Mouse (Mus musculus) intestine, embryonic 14.5 days (tissue): Measurements from ENCODE around the gene Ppp2r2c. TPM values are rescaled to one million over a fixed set of nuclear protein-coding genes. Genes with fewer than 3 reads are reported as not detected.

Experiments
- ATAC-seq: fragments of 200-750 bp; cut with Nextera tagmentation; replicated peaks from 2 replicates; pipeline ENCODE4 v1.8.0; 2017; ENCODE audit warnings: low read depth, moderate number of reproducible peaks, moderate TSS enrichment, moderate library complexity; ENCODE audit not compliant: low FRiP score, low TSS enrichment
- DNase-seq: peaks from one replicate; pipeline ENCODE4 v3.0.0-alpha.2; 2018; ENCODE audit warnings: low spot score
- H3K27ac ChIP-seq: fragments of 300-500 bp; sonication (generic); 2 replicates; pipeline ENCODE4 v1.5.1; 2014; ENCODE audit warnings: low read depth, mild to moderate bottlenecking, control low read depth
- H3K27me3 ChIP-seq: fragments of 300-500 bp; sonication (generic); replicated peaks from 2 replicates; pipeline ENCODE4 v1.6.1; 2014; ENCODE audit warnings: low read length, control low read depth; ENCODE audit not compliant: control insufficient read depth, insufficient read depth
- H3K36me3 ChIP-seq: fragments of 300-500 bp; sonication (generic); 2 replicates; pipeline ENCODE4 v1.6.1; 2014; ENCODE audit warnings: low read length, control low read depth; ENCODE audit not compliant: control insufficient read depth, insufficient read depth
- H3K4me1 ChIP-seq: fragments of 300-500 bp; sonication (generic); replicated peaks from 2 replicates; pipeline ENCODE4 v1.6.1; 2014; ENCODE audit warnings: low read length, control low read depth, mixed read lengths; ENCODE audit not compliant: control insufficient read depth, insufficient read depth
- H3K4me2 ChIP-seq: fragments of 300-500 bp; sonication (generic); 2 replicates; pipeline ENCODE4 v1.6.1; 2014; ENCODE audit warnings: low read length
- H3K4me3 ChIP-seq: fragments of 300-500 bp; sonication (generic); 2 replicates; pipeline ENCODE4 v1.5.1; 2014; ENCODE audit warnings: low read depth, low read length, control low read depth, mixed read lengths
- H3K9ac ChIP-seq: fragments of 300-500 bp; sonication (generic); 2 replicates; pipeline ENCODE4 v1.6.1; 2014; ENCODE audit warnings: mild to moderate bottlenecking, low read length
- H3K9me3 ChIP-seq: fragments of 300-500 bp; sonication (generic); 2 replicates; pipeline ENCODE4 v1.6.1; 2016; ENCODE audit warnings: low read length, control low read depth; ENCODE audit not compliant: control insufficient read depth
- WGBS: fragments of 180-500 bp; shearing (Covaris S2); extraction: QIAGEN DNeasy Blood & Tissue Kit; methylation state at CpG from one replicate; pipeline ENCODE4 v1.1.7; 2014; 5-methylcytosine and 5-hydroxymethylcytosine counted together
- polyA plus RNA-seq: library from polyadenylated mRNA; unstranded; fragments of >200 nt; fragmentation: Nextera tagmentation; extraction: Ambion mirVana; gene quantifications from 2 replicates; pipeline ENCODE4 v1.2.1, GENCODE M21; 2014

The Ppp2r2c gene
- polyA plus RNA-seq, 1 experiment from 2014 or later = 0.73 TPM

- Histone ChIP-seq H3K9ac (no peak overlapping the region), H3K4me3 (no peak overlapping the region), H3K4me1 (no peaks in the 10 kb centered on the region), H3K36me3 (no peaks in the 10 kb centered on the region), H3K9me3 (no peaks in the 10 kb centered on the region), H3K27me3 (no peaks in the 10 kb centered on the region), H3K27ac (no peak overlapping the region), H3K4me2 (no peak overlapping the region)
- DNase-seq = no peak
- no peak for ATAC-seq
- WGBS = 47% methylated on average over 5 of the region's 5 CpGs
Measured at GRCm38 (mm10) chr5:36997996-36998395, 129.7 kb downstream of the Ppp2r2c start.

- Histone ChIP-seq H3K4me1 (no peaks in the 10 kb centered on the region), H3K4me2 (no peak overlapping the region), H3K27me3 (no peaks in the 10 kb centered on the region), H3K9me3 (no peaks in the 10 kb centered on the region), H3K4me3 (no peak overlapping the region), H3K27ac (no peak overlapping the region), H3K36me3 (no peaks in the 10 kb centered on the region), H3K9ac (no peak overlapping the region)
- DNase-seq = no peak
- no peak for ATAC-seq
- 88% methylated on average over 9 of the region's 9 CpGs for WGBS
Measured at GRCm38 (mm10) chr5:37001002-37001401, 132.7 kb downstream of the Ppp2r2c start.

- ATAC-seq = no peak
- H3K36me3 ChIP-seq = no peaks in the 10 kb centered on the region
Measured at GRCm38 (mm10) chr5:37002001-37002400, 133.7 kb downstream of the Ppp2r2c start.

More at GRCm38 (mm10) chr5:37002001-37002400, 133.7 kb downstream of the Ppp2r2c start:
- 54% methylated on average over 2 of the region's 2 CpGs for whole genome bisulfite sequencing
- Histone ChIP-seq H3K4me2 (no peak overlapping the region), H3K4me3 (no peak overlapping the region), H3K4me1 (no peaks in the 10 kb centered on the region), H3K9me3 (no peaks in the 10 kb centered on the region), H3K9ac (no peak overlapping the region), H3K27me3 (no peaks in the 10 kb centered on the region), H3K27ac (no peak overlapping the region)
- DNase-seq = peak; percentile 93

Other genes with a start within 250 kb of the Ppp2r2c start
- gene D5Ertd579e, start 172.5 kb upstream of the Ppp2r2c start, polyA plus RNA-seq = 25.8 and 28.3 TPM in 2 replicates
- 20.9 and 22.8 TPM in 2 replicates for gene Bloc1s4, start 119.9 kb upstream of the Ppp2r2c start, polyA plus RNA-seq
- gene Mrfap1, start 71.7 kb upstream of the Ppp2r2c start, polyA plus RNA-seq = 454 and 481 TPM in 2 replicates
- gene Man2b2, start 37.9 kb upstream of the Ppp2r2c start, polyA plus RNA-seq = 14.6 and 15.5 TPM in 2 replicates
- 13.3 and 13.6 TPM in 2 replicates for gene Wfs1, start 120.7 kb downstream of the Ppp2r2c start, polyA plus RNA-seq
- not detected in 2 replicates for gene Gm1043, start 216.9 kb downstream of the Ppp2r2c start, polyA plus RNA-seq